Mouse (Mus musculus) layer of hippocampus, postnatal 25 days (tissue): ENCODE results near the gene Ppp1r15b. TPM values are rescaled to one million over a fixed set of nuclear protein-coding genes. Genes with fewer than 3 reads are reported as not detected.

Experiments
- DNase-seq, 2 experiments: peaks; one replicate each; pipeline ENCODE4 v3.0.0; 2022; ENCODE audit warnings: mixed read lengths in 2 of 2, low spot score in 1 of 2; ENCODE audit errors: extremely low spot score in 1 of 2
- total RNA-seq, 2 experiments: library from RNA; stranded (reverse); gene quantifications; 2 replicates each; pipeline ENCODE4 v1.2.3; 2021

The Ppp1r15b gene
- 10 to 100 TPM; 40.9 to 43.0 TPM for total RNA-seq

GRCm38 (mm10) chr1:133130638-133131560, at the start of gene Ppp1r15b:
Ppp1r15b (plus strand) TSS chr1:133131143.
- DNase-seq = peak; percentile 89 to 94

GRCm38 (mm10) chr1:133083003-133083546, 47.9 kb upstream of the Ppp1r15b start:
- DNase-seq = no peak

- no peak for DNase-seq
Measured at GRCm38 (mm10) chr1:133083942-133084625, 46.9 kb upstream of the Ppp1r15b start.

- no peak for DNase-seq
Measured at GRCm38 (mm10) chr1:133084708-133085416, 46.1 kb upstream of the Ppp1r15b start.

GRCm38 (mm10) chr1:133085417-133085742, 45.6 kb upstream of the Ppp1r15b start:
- no peak for DNase-seq

- no peak for DNase-seq
Measured at GRCm38 (mm10) chr1:133086804-133087203, 44.1 kb upstream of the Ppp1r15b start.

GRCm38 (mm10) chr1:133087206-133087905, 43.6 kb upstream of the Ppp1r15b start:
- DNase-seq = peak in 1 of 2 experiments; percentile 63

- DNase-seq = no peak
Measured at GRCm38 (mm10) chr1:133088196-133088595, 42.7 kb upstream of the Ppp1r15b start.

- DNase-seq = no peak
Measured at GRCm38 (mm10) chr1:133089415-133089814, 41.5 kb upstream of the Ppp1r15b start.

GRCm38 (mm10) chr1:133090641-133091040, 40.3 kb upstream of the Ppp1r15b start:
- no peak for DNase-seq

GRCm38 (mm10) chr1:133091483-133091882, 39.5 kb upstream of the Ppp1r15b start:
- no peak for DNase-seq

GRCm38 (mm10) chr1:133093719-133094118, 37.2 kb upstream of the Ppp1r15b start:
- DNase-seq = no peak

- peak; percentile 80 to 87 for DNase-seq
Measured at GRCm38 (mm10) chr1:133100980-133101798, 29.8 kb upstream of the Ppp1r15b start.

- no peak for DNase-seq
Measured at GRCm38 (mm10) chr1:133102108-133102507, 28.8 kb upstream of the Ppp1r15b start.

- DNase-seq = no peak
Measured at GRCm38 (mm10) chr1:133103315-133103714, 27.6 kb upstream of the Ppp1r15b start.

- no peak for DNase-seq
Measured at GRCm38 (mm10) chr1:133103871-133104270, 27.1 kb upstream of the Ppp1r15b start.

GRCm38 (mm10) chr1:133116108-133116507, 14.8 kb upstream of the Ppp1r15b start:
- no peak for DNase-seq

- DNase-seq = no peak
Measured at GRCm38 (mm10) chr1:133118127-133118526, 12.8 kb upstream of the Ppp1r15b start.

GRCm38 (mm10) chr1:133118844-133119243, 12.1 kb upstream of the Ppp1r15b start:
- DNase-seq = no peak
